Mouse (Mus musculus) kidney, embryonic 16.5 days (tissue): ENCODE measurements around the gene Vax2. TPM values are rescaled to one million over a fixed set of nuclear protein-coding genes. Genes with fewer than 3 reads are reported as not detected.
A peak's percentile ranks its signal among the peaks of the same experiment; 100 is the strongest.

Experiments
- ATAC-seq: fragments of 200-750 bp; cut with Nextera tagmentation; 2 replicates; pipeline ENCODE4 v1.8.0; 2017; ENCODE audit warnings: moderate TSS enrichment; ENCODE audit not compliant: low FRiP score, low TSS enrichment
- H3K27ac ChIP-seq: fragments of 300-500 bp; sonication (generic); 2 replicates; pipeline ENCODE4 v1.5.1; 2014; ENCODE audit warnings: low read length
- H3K27me3 ChIP-seq: fragments of 300-500 bp; sonication (generic); 2 replicates; pipeline ENCODE4 v1.6.1; 2014; ENCODE audit warnings: low read length, control low read depth, mixed read lengths; ENCODE audit not compliant: insufficient read depth
- H3K36me3 ChIP-seq: fragments of 300-500 bp; sonication (generic); 2 replicates; pipeline ENCODE4 v1.6.1; 2014; ENCODE audit warnings: low read length, control low read depth, mixed read lengths; ENCODE audit not compliant: insufficient read depth
- H3K4me1 ChIP-seq: fragments of 300-500 bp; sonication (generic); 2 replicates; pipeline ENCODE4 v1.6.1; 2014; ENCODE audit warnings: low read length, control low read depth, mixed read lengths; ENCODE audit not compliant: insufficient read depth
- H3K4me2 ChIP-seq: fragments of 300-500 bp; sonication (generic); replicated peaks from 2 replicates; pipeline ENCODE4 v1.6.1; 2014; ENCODE audit warnings: low read depth, low read length
- H3K4me3 ChIP-seq: fragments of 300-500 bp; sonication (generic); 2 replicates; pipeline ENCODE4 v1.5.1; 2014; ENCODE audit warnings: mild to moderate bottlenecking, low read length
- H3K9ac ChIP-seq: fragments of 300-500 bp; sonication (generic); replicated peaks from 2 replicates; pipeline ENCODE4 v1.6.1; 2014; ENCODE audit warnings: low read length
- H3K9me3 ChIP-seq: fragments of 300-500 bp; sonication (generic); 2 replicates; pipeline ENCODE4 v1.6.1; 2016; ENCODE audit warnings: low read length, control low read depth
- WGBS: fragments of 180-500 bp; shearing (Covaris S2); extraction: QIAGEN DNeasy Blood & Tissue Kit; methylation state at CpG from one replicate; pipeline ENCODE4 v1.1.7; 2014; 5-methylcytosine and 5-hydroxymethylcytosine counted together
- polyA plus RNA-seq: library from polyadenylated mRNA; unstranded; fragments of >200 nt; fragmentation: Nextera tagmentation; extraction: Ambion mirVana; gene quantifications from 2 replicates; pipeline ENCODE4 v1.2.1, GENCODE M21; 2015

The Vax2 gene
- polyA plus RNA-seq, 1 experiment from 2014 or later = not detected

DNA sequence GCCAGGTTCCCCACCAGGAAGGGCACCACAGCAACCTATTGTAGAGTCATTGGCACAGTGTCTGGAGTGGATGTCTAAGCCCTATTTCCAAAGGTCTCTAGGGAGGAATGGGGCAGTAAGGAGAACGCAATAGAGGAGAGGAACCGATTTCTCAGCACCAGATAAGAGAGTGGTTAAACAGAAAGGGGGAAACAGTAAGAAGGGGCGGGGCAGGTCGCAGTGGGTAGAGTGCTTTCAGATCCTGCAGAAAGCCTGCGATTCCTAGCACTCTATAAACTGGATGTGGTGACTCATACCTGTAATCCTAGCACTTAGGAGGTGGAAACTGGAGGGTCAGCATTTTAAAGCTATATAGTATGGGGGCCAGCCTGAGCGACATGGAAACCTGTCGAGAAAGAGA lies 14.4 kb upstream of the Vax2 start:
- Histone ChIP-seq H3K4me1 (no peaks in the 10 kb centered on the region), H3K36me3 (no peaks in the 10 kb centered on the region), H3K27me3 (peaks cover 98% of the 10 kb centered on the region), H3K4me3 (no peak overlapping the region), H3K4me2 (no peak overlapping the region), H3K9me3 (no peaks in the 10 kb centered on the region), H3K27ac (no peak overlapping the region), H3K9ac (no peak overlapping the region)
- 0% methylated on average over 7 of the region's 7 CpGs for WGBS
- ATAC-seq = no peak

DNA sequence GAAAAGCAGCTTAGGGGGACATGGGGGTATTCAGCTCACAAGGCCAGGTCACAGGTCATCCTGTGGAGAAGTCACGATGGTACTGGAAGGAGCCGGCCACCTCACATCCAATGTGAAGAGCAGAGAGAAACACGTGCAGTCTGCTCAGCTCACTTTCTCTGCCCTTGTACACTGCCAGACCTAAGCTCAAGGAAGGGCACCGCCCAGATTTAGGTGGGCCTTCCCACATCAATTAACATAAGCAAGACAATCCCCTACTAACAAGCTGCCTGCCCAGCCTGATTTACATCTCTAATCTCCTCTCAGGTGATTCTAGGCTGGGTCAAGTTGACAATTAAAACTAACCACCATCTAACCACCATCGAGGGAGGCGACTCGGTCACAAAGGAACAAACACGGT lies 13.1 kb upstream of the Vax2 start:
- no peak overlapping the region for H3K9ac ChIP-seq
- H3K36me3 ChIP-seq = no peaks in the 10 kb centered on the region
- H3K4me1 ChIP-seq = no peaks in the 10 kb centered on the region
- H3K27me3 ChIP-seq = peaks cover 97% of the 10 kb centered on the region
- 2% methylated on average over 8 of the region's 8 CpGs for WGBS
- ATAC-seq = no peak
- no peak overlapping the region for H3K4me2 ChIP-seq
- no peak overlapping the region for H3K27ac ChIP-seq
- no peaks in the 10 kb centered on the region for H3K9me3 ChIP-seq
- H3K4me3 ChIP-seq = no peak overlapping the region

DNA sequence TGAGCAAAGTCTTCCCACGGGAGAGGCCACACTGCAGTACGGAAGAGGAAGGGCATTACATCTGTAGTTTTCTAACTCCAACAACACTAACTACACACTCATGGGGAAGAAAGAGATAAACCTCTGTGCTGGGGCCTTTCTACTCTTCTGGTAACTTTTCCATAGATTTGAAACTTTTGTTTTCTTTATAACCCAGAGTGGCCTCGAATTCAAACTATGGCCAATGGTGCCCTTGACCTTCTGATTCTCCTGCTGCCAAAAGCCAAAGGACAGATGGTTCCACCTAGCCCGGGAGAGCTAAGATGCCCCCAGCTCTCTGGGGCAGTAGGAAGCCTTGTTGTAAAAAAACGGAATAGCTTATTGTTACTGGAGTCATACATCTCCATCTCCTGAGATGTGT lies 11.1 kb upstream of the Vax2 start:
- no peak for ATAC-seq
- Histone ChIP-seq H3K4me2 (no peak overlapping the region), H3K9me3 (no peaks in the 10 kb centered on the region), H3K36me3 (no peaks in the 10 kb centered on the region), H3K27ac (no peak overlapping the region), H3K4me1 (no peaks in the 10 kb centered on the region), H3K4me3 (no peak overlapping the region), H3K9ac (no peak overlapping the region), H3K27me3 (peaks cover 96% of the 10 kb centered on the region)
- WGBS = 3% methylated on average over 5 of the region's 5 CpGs

GRCm38 (mm10) chr6:83701001-83701400 lies 10.1 kb upstream of the Vax2 start:
- H3K9me3 ChIP-seq = no peaks in the 10 kb centered on the region
- H3K4me1 ChIP-seq = no peaks in the 10 kb centered on the region
- no peaks in the 10 kb centered on the region for H3K36me3 ChIP-seq
- H3K9ac ChIP-seq = no peak overlapping the region
- ATAC-seq = no peak
- H3K27ac ChIP-seq = no peak overlapping the region
- H3K4me3 ChIP-seq = no peak overlapping the region
- H3K4me2 ChIP-seq = no peak overlapping the region
- peaks cover 96% of the 10 kb centered on the region for H3K27me3 ChIP-seq
- WGBS = under 1% methylated on average over 11 of the region's 11 CpGs

DNA sequence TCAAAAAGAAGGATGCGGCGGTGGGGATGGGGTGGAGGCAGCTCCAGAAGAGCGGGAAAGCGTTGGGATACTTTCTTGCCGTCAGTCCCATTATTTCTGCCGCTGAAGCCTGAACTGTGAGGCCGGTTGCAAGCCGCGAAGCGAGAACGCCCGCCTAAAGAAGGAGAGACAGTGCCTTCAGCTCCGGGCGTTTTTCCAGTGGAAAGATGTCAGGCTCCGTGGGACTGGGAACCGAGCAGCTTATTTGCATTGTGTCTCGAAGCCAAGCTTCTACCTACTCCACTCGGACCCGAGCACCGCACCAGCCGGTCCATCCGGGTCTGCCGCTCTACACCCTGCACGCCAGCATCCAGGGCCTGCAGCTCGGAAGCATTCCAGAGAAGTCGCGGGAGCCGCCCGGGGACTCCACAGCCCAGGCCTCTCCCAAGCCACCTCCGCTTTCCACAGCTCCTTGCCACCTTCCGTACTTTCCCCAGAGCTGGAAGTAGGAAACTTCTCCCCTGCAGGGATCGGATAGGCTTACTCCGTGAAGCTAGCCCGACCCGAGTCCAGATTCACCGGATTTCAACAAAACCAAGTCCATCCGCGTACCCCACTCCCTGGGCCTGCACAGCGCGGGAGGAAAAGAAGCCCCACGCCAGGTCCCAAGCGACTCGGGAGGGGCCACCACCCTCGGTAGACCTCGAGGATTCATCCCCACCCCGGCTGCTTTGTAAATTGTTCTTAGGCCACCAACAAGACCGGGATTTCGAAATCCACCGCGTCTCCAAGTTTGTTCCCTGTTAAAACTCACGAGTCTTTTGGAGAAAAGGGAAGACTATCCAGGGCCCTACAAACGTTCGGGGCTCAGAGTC lies 8.7 kb upstream of the Vax2 start:
- no peak overlapping the region for H3K4me3 ChIP-seq
- no peak overlapping the region for H3K27ac ChIP-seq
- H3K27me3 ChIP-seq = peaks cover 96% of the 10 kb centered on the region
- no peak overlapping the region for H3K4me2 ChIP-seq
- peak; percentile 57; the same call in 1 of the 2 replicates for ATAC-seq
- no peaks in the 10 kb centered on the region for H3K4me1 ChIP-seq
- H3K36me3 ChIP-seq = no peaks in the 10 kb centered on the region
- H3K9me3 ChIP-seq = no peaks in the 10 kb centered on the region
- no peak overlapping the region for H3K9ac ChIP-seq
- WGBS = under 1% methylated on average over 53 of the region's 53 CpGs

GRCm38 (mm10) chr6:83703000-83703721 lies 7.9 kb upstream of the Vax2 start:
- no peak for ATAC-seq
- H3K4me1 ChIP-seq = no peaks in the 10 kb centered on the region
- WGBS = under 1% methylated on average over 27 of the region's 27 CpGs

DNA sequence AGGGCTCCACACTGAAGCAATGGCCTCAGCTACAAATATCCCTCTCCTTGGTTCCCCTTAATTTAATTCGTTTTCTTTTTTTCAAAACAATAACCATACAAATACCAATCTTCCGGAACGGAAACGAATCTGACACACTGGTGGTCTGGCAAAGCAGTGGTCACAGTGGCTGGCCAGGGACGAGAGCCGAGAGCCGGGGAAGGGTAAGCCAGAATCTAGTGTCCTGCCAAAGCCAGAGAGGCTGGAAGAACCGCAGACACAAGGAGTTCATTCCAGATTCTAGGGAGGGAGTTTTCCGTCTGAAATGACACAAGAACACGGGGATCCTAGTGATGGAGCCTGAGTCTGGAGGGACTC lies 7.4 kb upstream of the Vax2 start:
- no peaks in the 10 kb centered on the region for H3K36me3 ChIP-seq
- H3K9ac ChIP-seq = no peak overlapping the region
- no peak overlapping the region for H3K4me3 ChIP-seq
- no peaks in the 10 kb centered on the region for H3K9me3 ChIP-seq
- H3K27me3 ChIP-seq = peaks cover 96% of the 10 kb centered on the region
- H3K4me2 ChIP-seq = no peak overlapping the region
- H3K27ac ChIP-seq = no peak overlapping the region
- no peaks in the 10 kb centered on the region for H3K4me1 ChIP-seq
- ATAC-seq = no peak
- WGBS = 2% methylated on average over 10 of the region's 10 CpGs

More at GRCm38 (mm10) chr6:83703000-83703721, 7.9 kb upstream of the Vax2 start:
- H3K27me3 ChIP-seq = peaks cover 96% of the 10 kb centered on the region
- H3K27ac ChIP-seq = no peak overlapping the region
- H3K36me3 ChIP-seq = no peaks in the 10 kb centered on the region
- no peaks in the 10 kb centered on the region for H3K9me3 ChIP-seq
- H3K9ac ChIP-seq = no peak overlapping the region
- no peak overlapping the region for H3K4me2 ChIP-seq
- no peak overlapping the region for H3K4me3 ChIP-seq

DNA sequence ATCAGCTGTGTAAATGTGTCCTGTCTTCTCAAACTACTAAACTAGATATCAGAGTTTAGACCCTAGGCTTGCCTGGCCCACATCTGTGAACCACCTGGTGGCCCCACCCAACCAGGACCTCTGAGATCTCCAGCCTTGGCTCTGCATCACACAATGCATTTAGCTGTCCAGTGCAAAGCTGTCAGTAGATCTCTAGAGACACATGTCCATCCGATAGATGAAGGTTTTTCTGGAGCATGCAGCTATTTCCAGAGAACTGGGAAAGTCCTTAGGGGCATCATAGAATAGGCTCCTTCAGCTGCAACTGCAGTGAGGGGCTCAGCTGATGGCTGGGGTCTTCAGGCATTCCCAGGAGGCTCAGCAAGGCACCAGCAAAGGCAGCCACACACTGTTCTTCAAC lies 6.8 kb upstream of the Vax2 start:
- 10% methylated on average over 1 of the region's 1 CpGs for WGBS
- no peak overlapping the region for H3K4me2 ChIP-seq
- H3K27me3 ChIP-seq = peaks cover 96% of the 10 kb centered on the region
- no peaks in the 10 kb centered on the region for H3K4me1 ChIP-seq
- no peaks in the 10 kb centered on the region for H3K9me3 ChIP-seq
- H3K27ac ChIP-seq = no peak overlapping the region
- H3K9ac ChIP-seq = no peak overlapping the region
- no peak for ATAC-seq
- no peaks in the 10 kb centered on the region for H3K36me3 ChIP-seq
- no peak overlapping the region for H3K4me3 ChIP-seq

- H3K36me3 ChIP-seq = no peaks in the 10 kb centered on the region
- ATAC-seq = no peak
- no peak overlapping the region for H3K9ac ChIP-seq
- H3K4me3 ChIP-seq = no peak overlapping the region
- no peak overlapping the region for H3K27ac ChIP-seq
- no peaks in the 10 kb centered on the region for H3K4me1 ChIP-seq
- H3K9me3 ChIP-seq = no peaks in the 10 kb centered on the region
- WGBS = 16% methylated on average over 5 of the region's 5 CpGs
- H3K4me2 ChIP-seq = no peak overlapping the region
- H3K27me3 ChIP-seq = peaks cover 96% of the 10 kb centered on the region
Observed at GRCm38 (mm10) chr6:83704701-83705100, 6.4 kb upstream of the Vax2 start.
